Mouse (Mus musculus) naive thymus-derived CD4-positive, alpha-beta T cell, adult 5 months (primary cell): ENCODE data around the gene Trappc2l. TPM values are rescaled to one million over a fixed set of nuclear protein-coding genes. Genes with fewer than 3 reads are reported as not detected.

Source experiments
- polyA plus RNA-seq: library from polyadenylated mRNA; unstranded; fragments of 100-300 nt; shearing (Covaris generic); gene quantifications from one replicate; pipeline ENCODE4 v1.2.1, GENCODE M21; 2017

Trappc2l gene
- 34.3 TPM for polyA plus RNA-seq

GRCm38 (mm10) chr8:122611295-122612133 is at the start of gene Trappc2l, which contains the start of gene Galns:
Gene Trappc2l (plus strand): TSS chr8:122611640.
Gene Galns (minus strand): TSS chr8:122611463.

GRCm38 (mm10) chr8:122567361-122568108 is 43.9 kb upstream of the Trappc2l start, which contains the start of gene Cdt1:
Gene Cdt1 (plus strand): TSS chr8:122568015.

GRCm38 (mm10) chr8:122576648-122577022 is 34.8 kb upstream of the Trappc2l start, which contains the start of gene Aprt:
Gene Aprt (minus strand): TSS chr8:122576909.

GRCm38 (mm10) chr8:122622727-122623126 is 11.3 kb downstream of the Trappc2l start, which contains the start of gene Pabpn1l:
Gene Pabpn1l (minus strand): TSS chr8:122622739.

Other genes starting within 250 kb of the Trappc2l start
- 61.1 TPM for gene Zc3h18, start 235.0 kb upstream of the Trappc2l start, polyA plus RNA-seq
- not detected for gene Il17c, start 189.6 kb upstream of the Trappc2l start, polyA plus RNA-seq
- gene Cyba, start 178.7 kb upstream of the Trappc2l start, polyA plus RNA-seq, result 326 TPM
- gene Mvd, start 168.2 kb upstream of the Trappc2l start, polyA plus RNA-seq, result 10.9 TPM
- gene Snai3, start 150.9 kb upstream of the Trappc2l start, polyA plus RNA-seq, result 2.1 TPM
- gene Rnf166, start 135.6 kb upstream of the Trappc2l start, polyA plus RNA-seq, result 159 TPM
- gene Ctu2, start 135.5 kb upstream of the Trappc2l start, polyA plus RNA-seq, result 64.6 TPM
- 24.9 TPM for gene Piezo1, start 60.3 kb upstream of the Trappc2l start, polyA plus RNA-seq
- gene Cdt1, start 43.6 kb upstream of the Trappc2l start, polyA plus RNA-seq, result 84.7 TPM
- 129 TPM for gene Aprt, start 34.7 kb upstream of the Trappc2l start, polyA plus RNA-seq
- gene Galns, start 177 bp upstream of the Trappc2l start, polyA plus RNA-seq, result 8.7 TPM
- gene Pabpn1l, start 11.1 kb downstream of the Trappc2l start, polyA plus RNA-seq, result not detected
- not detected for gene Cbfa2t3, start 87.5 kb downstream of the Trappc2l start, polyA plus RNA-seq
- gene Acsf3, start 163.8 kb downstream of the Trappc2l start, polyA plus RNA-seq, result 3.6 TPM
- not detected for gene Cdh15, start 236.3 kb downstream of the Trappc2l start, polyA plus RNA-seq